Mouse (Mus musculus) kidney, postnatal 0 days (tissue): Measurements from ENCODE around the gene Mr1. TPM values are rescaled to one million over a fixed set of nuclear protein-coding genes. Genes with fewer than 3 reads are reported as not detected.
A peak's percentile ranks its signal among the peaks of the same experiment; 100 is the strongest.

ENCODE experiments used
- ATAC-seq: fragments of 200-750 bp; cut with Nextera tagmentation; replicated peaks from 2 replicates; pipeline ENCODE4 v1.8.0; 2017; ENCODE audit warnings: low read depth, moderate number of reproducible peaks, moderate TSS enrichment, moderate library complexity; ENCODE audit not compliant: low FRiP score
- DNase-seq: peaks from one replicate; pipeline ENCODE4 v3.0.0-alpha.2; 2016; ENCODE audit warnings: low spot score
- H3K27ac ChIP-seq: fragments of 300-500 bp; sonication (generic); 2 replicates; pipeline ENCODE4 v1.5.1; 2014; ENCODE audit warnings: mild to moderate bottlenecking
- H3K27me3 ChIP-seq: fragments of 300-500 bp; sonication (generic); 2 replicates; pipeline ENCODE4 v1.6.1; 2014; ENCODE audit warnings: low read length, mixed read lengths; ENCODE audit not compliant: insufficient read depth
- H3K36me3 ChIP-seq: fragments of 300-500 bp; sonication (generic); 2 replicates; pipeline ENCODE4 v1.6.1; 2014; ENCODE audit warnings: low read length, mixed read lengths; ENCODE audit not compliant: insufficient read depth
- H3K4me1 ChIP-seq: fragments of 300-500 bp; sonication (generic); replicated peaks from 2 replicates; pipeline ENCODE4 v1.6.1; 2014; ENCODE audit warnings: antibody characterized with exemption, low read length, mixed read lengths; ENCODE audit not compliant: insufficient read depth
- H3K4me2 ChIP-seq: fragments of 300-500 bp; sonication (generic); 2 replicates; pipeline ENCODE4 v1.6.1; 2014; ENCODE audit warnings: mild to moderate bottlenecking, low read length, moderate library complexity, mixed read lengths
- H3K4me3 ChIP-seq: fragments of 300-500 bp; sonication (generic); replicated peaks from 2 replicates; pipeline ENCODE4 v1.5.1; 2014; ENCODE audit warnings: low read depth, low read length
- H3K9ac ChIP-seq: fragments of 300-500 bp; sonication (generic); 2 replicates; pipeline ENCODE4 v1.6.1; 2014; ENCODE audit warnings: low read depth, low read length
- H3K9me3 ChIP-seq: fragments of 300-500 bp; sonication (generic); replicated peaks from 2 replicates; pipeline ENCODE4 v1.6.1; 2016; ENCODE audit warnings: low read length, inconsistent platforms, mixed read lengths
- CTCF ChIP-seq: IDR thresholded peaks from 2 replicates; pipeline ENCODE4 v1.5.1; 2016; ENCODE audit warnings: antibody characterized with exemption, low read depth, mild to moderate bottlenecking, moderate library complexity
- WGBS: fragments of 180-500 bp; shearing (Covaris S2); extraction: QIAGEN DNeasy Blood & Tissue Kit; methylation state at CpG from one replicate; pipeline ENCODE4 v1.1.7; 2014; 5-methylcytosine and 5-hydroxymethylcytosine counted together
- polyA plus RNA-seq: library from polyadenylated mRNA; unstranded; fragments of >200 nt; fragmentation: Nextera tagmentation; extraction: Ambion mirVana; gene quantifications from 2 replicates; pipeline ENCODE4 v1.2.1, GENCODE M21; 2015

Gene Mr1
- polyA plus RNA-seq, 1 experiment from 2014 or later = 7.9 TPM

DNA sequence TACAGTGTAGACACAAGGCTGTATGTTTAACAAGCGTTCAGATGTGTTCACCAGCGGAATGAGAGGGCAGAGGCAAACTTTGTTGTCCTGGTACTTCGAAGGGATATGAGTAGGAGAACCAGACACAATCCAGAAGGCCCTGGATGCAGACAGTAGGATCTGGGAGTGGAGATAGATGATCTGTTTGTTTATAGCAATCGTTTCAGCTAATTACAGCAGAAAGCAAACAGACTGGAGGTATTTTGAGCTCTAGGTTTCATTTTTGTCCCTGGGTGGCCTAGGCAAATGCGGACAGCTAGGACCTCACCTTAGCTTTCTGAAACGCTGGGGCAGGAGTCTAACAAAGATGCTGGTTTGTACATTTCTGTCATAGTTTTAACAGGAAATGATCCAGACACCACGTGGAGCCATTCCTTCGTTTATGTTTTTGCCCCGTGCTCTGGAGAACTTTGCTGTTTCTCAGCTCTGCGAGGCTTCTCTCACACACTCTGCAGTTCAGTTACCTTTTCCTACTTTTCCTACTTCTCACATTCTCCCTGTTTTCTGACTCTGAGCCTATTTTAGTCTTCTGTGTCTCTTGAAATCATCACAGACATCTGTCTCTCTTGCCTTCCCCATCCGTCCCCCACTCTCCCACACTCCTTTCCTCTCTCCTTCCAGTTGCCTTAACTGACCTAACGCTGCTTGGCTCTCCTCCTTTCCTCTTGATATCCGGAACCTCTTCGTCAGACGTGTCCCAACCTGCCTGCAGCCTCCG, 57.6 kb downstream of the Mr1 start:
- DNase-seq = no peak
- Histone ChIP-seq H3K9me3 (no peaks in the 10 kb centered on the region), H3K9ac (no peak overlapping the region), H3K4me1 (peaks cover 50% of the 10 kb centered on the region), H3K27ac (no peak overlapping the region), H3K27me3 (no peaks in the 10 kb centered on the region), H3K4me2 (no peak overlapping the region), H3K36me3 (no peaks in the 10 kb centered on the region), H3K4me3 (no peak overlapping the region)
- ATAC-seq = no peak
- whole genome bisulfite sequencing = 43% methylated on average over 16 of the region's 16 CpGs
- no peak for TF ChIP-seq CTCF

DNA sequence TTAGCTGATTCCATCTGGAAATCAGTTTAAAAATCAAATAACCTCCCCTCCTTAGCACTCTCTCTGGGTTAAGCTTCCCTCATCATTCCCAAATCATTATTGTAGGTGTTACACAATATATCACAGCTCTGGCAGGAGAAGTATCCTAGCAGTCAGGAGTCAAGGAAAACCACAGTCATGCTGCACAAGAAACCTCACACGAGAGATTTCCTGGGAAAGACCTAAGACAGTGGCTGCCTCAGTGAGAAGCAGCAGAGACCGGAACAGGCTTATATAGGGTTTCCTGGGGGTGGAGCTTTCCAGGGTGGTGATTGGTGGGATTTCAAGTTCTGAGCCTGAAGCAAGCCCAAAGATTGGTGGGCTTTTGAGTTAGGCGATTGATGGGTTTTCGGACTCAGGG, 58.6 kb downstream of the Mr1 start:
- Histone ChIP-seq H3K4me3 (no peak overlapping the region), H3K36me3 (no peaks in the 10 kb centered on the region), H3K9me3 (no peaks in the 10 kb centered on the region), H3K4me2 (no peak overlapping the region), H3K9ac (no peak overlapping the region), H3K4me1 (peaks cover 41% of the 10 kb centered on the region), H3K27ac (no peak overlapping the region; the same call in 1 of the 2 replicates), H3K27me3 (no peaks in the 10 kb centered on the region)
- no peak for TF ChIP-seq CTCF
- ATAC-seq (no peak), DNase-seq (no peak)
- 85% methylated on average over 4 of the region's 4 CpGs for WGBS

- Histone ChIP-seq H3K4me2 (no peak overlapping the region), H3K4me1 (peaks cover 41% of the 10 kb centered on the region), H3K9ac (no peak overlapping the region), H3K9me3 (no peaks in the 10 kb centered on the region), H3K27me3 (no peaks in the 10 kb centered on the region), H3K27ac (peak overlapping the region; percentile 32; the same call in 1 of the 2 replicates), H3K36me3 (no peaks in the 10 kb centered on the region), H3K4me3 (no peak overlapping the region)
- ATAC-seq (no peak), DNase-seq (no peak)
- 23% methylated on average over 4 of the region's 4 CpGs for WGBS
- TF ChIP-seq CTCF = no peak
Measured at GRCm38 (mm10) chr1:155086893-155087292, 59.7 kb downstream of the Mr1 start.

- 27% methylated on average over 7 of the region's 7 CpGs for WGBS
- Histone ChIP-seq H3K4me1 (peaks cover 38% of the 10 kb centered on the region), H3K36me3 (no peaks in the 10 kb centered on the region), H3K9me3 (no peaks in the 10 kb centered on the region), H3K27ac (peak overlapping the region; percentile 32; the same call in 1 of the 2 replicates), H3K9ac (no peak overlapping the region), H3K27me3 (no peaks in the 10 kb centered on the region), H3K4me2 (no peak overlapping the region), H3K4me3 (no peak overlapping the region)
- ATAC-seq = no peak
- no peak for DNase-seq
- TF ChIP-seq CTCF = no peak
Measured at GRCm38 (mm10) chr1:155086416-155086815, 60.2 kb downstream of the Mr1 start.

GRCm38 (mm10) chr1:155084839-155085238, 61.8 kb downstream of the Mr1 start:
- no peaks in the 10 kb centered on the region for H3K9me3 ChIP-seq
- no peak for TF ChIP-seq CTCF
- DNase-seq = no peak
- peaks cover 34% of the 10 kb centered on the region for H3K4me1 ChIP-seq
- no peaks in the 10 kb centered on the region for H3K27me3 ChIP-seq
- no peak overlapping the region for H3K9ac ChIP-seq
- ATAC-seq = no peak
- no peak overlapping the region for H3K27ac ChIP-seq
- WGBS = 52% methylated on average over 8 of the region's 8 CpGs
- H3K4me3 ChIP-seq = no peak overlapping the region
- H3K36me3 ChIP-seq = no peaks in the 10 kb centered on the region
- H3K4me2 ChIP-seq = no peak overlapping the region

DNA sequence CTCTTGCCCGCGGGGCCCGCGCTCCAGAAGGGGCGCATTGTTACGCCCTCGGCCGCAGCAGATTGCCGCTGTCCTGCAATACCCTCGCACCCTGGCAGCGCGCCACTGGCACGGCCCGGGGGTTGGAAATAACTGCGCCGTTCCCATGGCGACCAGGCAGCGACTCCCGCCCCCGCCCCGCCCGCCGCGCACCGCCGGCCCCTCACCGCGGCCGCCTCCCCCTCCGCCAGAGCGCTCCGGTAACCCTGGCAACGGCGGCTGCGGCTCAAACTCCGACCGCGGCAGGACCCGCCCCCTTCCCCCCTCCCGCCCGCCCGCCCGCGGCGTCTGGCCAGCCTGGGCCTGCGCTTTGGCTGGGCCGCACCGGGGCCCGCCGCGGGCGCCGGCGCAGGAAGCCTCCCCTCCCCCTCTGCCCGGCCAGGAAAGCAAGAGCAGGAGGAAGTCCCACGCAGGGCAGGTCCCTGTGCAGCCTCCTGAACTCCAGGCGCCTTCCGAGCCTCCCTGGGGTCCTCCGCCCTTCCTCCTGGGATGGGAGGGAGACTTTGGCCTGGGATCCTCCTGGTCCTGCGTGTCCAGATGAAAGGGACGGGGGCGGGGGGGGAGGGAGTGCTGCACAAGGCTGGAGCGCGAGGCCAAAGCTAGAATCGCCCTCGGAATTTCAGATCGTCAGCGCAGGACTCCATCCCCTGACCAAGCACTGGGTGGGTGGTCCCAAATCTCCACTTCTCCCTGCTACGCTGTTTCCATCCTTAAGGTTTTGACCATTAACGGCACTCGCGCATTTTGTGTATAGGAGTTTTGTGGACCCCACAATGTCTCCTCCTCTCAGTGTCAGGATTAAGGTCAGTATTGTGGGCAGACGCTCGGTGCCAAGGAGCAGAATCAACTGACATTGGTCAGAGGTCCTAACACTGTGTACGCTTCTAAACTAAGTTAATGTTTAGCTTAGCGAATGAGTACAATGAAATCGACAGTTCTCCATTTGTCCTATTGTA, 63.0 kb downstream of the Mr1 start:
- DNase-seq (peak; percentile 96), ATAC-seq (peak; percentile 94)
- H3K27ac ChIP-seq = peak overlapping the region; percentile 95
- H3K27me3 ChIP-seq = no peaks in the 10 kb centered on the region
- H3K9me3 ChIP-seq = no peaks in the 10 kb centered on the region
- H3K4me3 ChIP-seq = peak overlapping the region; percentile 45
- no peaks in the 10 kb centered on the region for H3K36me3 ChIP-seq
- peak overlapping the region; percentile 66 for H3K9ac ChIP-seq
- H3K4me2 ChIP-seq = peak overlapping the region; percentile 82
- TF ChIP-seq CTCF = no peak
- peaks cover 32% of the 10 kb centered on the region for H3K4me1 ChIP-seq
- under 1% methylated on average over 44 of the region's 77 CpGs for WGBS
